Mouse (Mus musculus): ENCODE measurements around the gene Atf7. TPM values are rescaled to one million over a fixed set of nuclear protein-coding genes. Genes with fewer than 3 reads are reported as not detected.

The Atf7 gene
- polyA plus RNA-seq, 1 experiment = 84.6 TPM

- no peaks in the 10 kb centered on the region for H3K4me1 ChIP-seq (ENCODE audit: control insufficient read depth, insufficient read depth, low read length)
These were observed 46.9 kb downstream of the Atf7 start for GRCm38 (mm10) chr15:102578351-102578750.

GRCm38 (mm10) chr15:102576972-102577371, 48.3 kb downstream of the Atf7 start:
- Histone ChIP-seq H3K4me3 (ENCODE audit: insufficient read depth, low read depth, low read length) (no peak overlapping the region), H3K27ac (ENCODE audit: insufficient read depth, low read depth, low read length) (no peak overlapping the region), H3K4me1 (ENCODE audit: control insufficient read depth, insufficient read depth, low read length) (no peaks in the 10 kb centered on the region), H3K36me3 (ENCODE audit: control insufficient read depth, insufficient read depth, low read length) (no peaks in the 10 kb centered on the region; the same call in 1 of the 2 replicates), H3K27me3 (replicated peaks; ENCODE audit: control insufficient read depth, insufficient read depth, low read length) (no peaks in the 10 kb centered on the region)
- no peak for DNase-seq
- TF ChIP-seq POLR2A (IDR thresholded peaks at IDR 0.05; ENCODE audit: low read depth, low read length) (no peak), CTCF (conservative IDR thresholded peaks at IDR 0.05; ENCODE audit: insufficient read depth, insufficient read length, low read depth, low read length) (no peak)
- WGBS = 94% methylated on average over 1 of the region's 1 CpGs

More at GRCm38 (mm10) chr15:102578351-102578750, 46.9 kb downstream of the Atf7 start:
- no peak overlapping the region for H3K27ac ChIP-seq (ENCODE audit: insufficient read depth, low read depth, low read length)
- 75% methylated on average over 2 of the region's 2 CpGs for WGBS
- TF ChIP-seq POLR2A (IDR thresholded peaks at IDR 0.05; ENCODE audit: low read depth, low read length) = no peak
- no peak for TF ChIP-seq CTCF (conservative IDR thresholded peaks at IDR 0.05; ENCODE audit: insufficient read depth, insufficient read length, low read depth, low read length)
- H3K27me3 ChIP-seq (replicated peaks; ENCODE audit: control insufficient read depth, insufficient read depth, low read length) = no peaks in the 10 kb centered on the region
- no peaks in the 10 kb centered on the region; the same call in 1 of the 2 replicates for H3K36me3 ChIP-seq (ENCODE audit: control insufficient read depth, insufficient read depth, low read length)
- DNase-seq = no peak
- no peak overlapping the region for H3K4me3 ChIP-seq (ENCODE audit: insufficient read depth, low read depth, low read length)

- H3K4me1 ChIP-seq (ENCODE audit: control insufficient read depth, insufficient read depth, low read length) = no peaks in the 10 kb centered on the region
- no peak for TF ChIP-seq CTCF (conservative IDR thresholded peaks at IDR 0.05; ENCODE audit: insufficient read depth, insufficient read length, low read depth, low read length)
- TF ChIP-seq POLR2A (IDR thresholded peaks at IDR 0.05; ENCODE audit: low read depth, low read length) = no peak
- H3K36me3 ChIP-seq (ENCODE audit: control insufficient read depth, insufficient read depth, low read length) = no peaks in the 10 kb centered on the region; the same call in 1 of the 2 replicates
- H3K4me3 ChIP-seq (ENCODE audit: insufficient read depth, low read depth, low read length) = no peak overlapping the region
- 37% methylated on average over 3 of the region's 3 CpGs for WGBS
- no peak for DNase-seq
- H3K27me3 ChIP-seq (replicated peaks; ENCODE audit: control insufficient read depth, insufficient read depth, low read length) = no peaks in the 10 kb centered on the region
- no peak overlapping the region for H3K27ac ChIP-seq (ENCODE audit: insufficient read depth, low read depth, low read length)
These were observed 53.2 kb downstream of the Atf7 start for GRCm38 (mm10) chr15:102572081-102572480.

GRCm38 (mm10) chr15:102567849-102568248, 57.4 kb downstream of the Atf7 start:
- no peak overlapping the region for H3K4me3 ChIP-seq (ENCODE audit: insufficient read depth, low read depth, low read length)
- no peaks in the 10 kb centered on the region for H3K36me3 ChIP-seq (ENCODE audit: control insufficient read depth, insufficient read depth, low read length)
- TF ChIP-seq CTCF (conservative IDR thresholded peaks at IDR 0.05; ENCODE audit: insufficient read depth, insufficient read length, low read depth, low read length) (no peak), POLR2A (IDR thresholded peaks at IDR 0.05; ENCODE audit: low read depth, low read length) (no peak)
- 79% methylated on average over 2 of the region's 2 CpGs for WGBS
- DNase-seq = no peak
- no peaks in the 10 kb centered on the region for H3K27me3 ChIP-seq (replicated peaks; ENCODE audit: control insufficient read depth, insufficient read depth, low read length)
- no peaks in the 10 kb centered on the region for H3K4me1 ChIP-seq (ENCODE audit: control insufficient read depth, insufficient read depth, low read length)
- no peak overlapping the region for H3K27ac ChIP-seq (ENCODE audit: insufficient read depth, low read depth, low read length)

- no peak for TF ChIP-seq CTCF (conservative IDR thresholded peaks at IDR 0.05; ENCODE audit: insufficient read depth, insufficient read length, low read depth, low read length)
- TF ChIP-seq POLR2A (IDR thresholded peaks at IDR 0.05; ENCODE audit: low read depth, low read length) = no peak
- no peak for DNase-seq
- Histone ChIP-seq H3K36me3 (ENCODE audit: control insufficient read depth, insufficient read depth, low read length) (no peaks in the 10 kb centered on the region; the same call in 1 of the 2 replicates), H3K27me3 (replicated peaks; ENCODE audit: control insufficient read depth, insufficient read depth, low read length) (no peaks in the 10 kb centered on the region), H3K27ac (ENCODE audit: insufficient read depth, low read depth, low read length) (no peak overlapping the region), H3K4me1 (ENCODE audit: control insufficient read depth, insufficient read depth, low read length) (no peaks in the 10 kb centered on the region), H3K4me3 (ENCODE audit: insufficient read depth, low read depth, low read length) (no peak overlapping the region)
- 85% methylated on average over 5 of the region's 5 CpGs for WGBS
These were observed 61.6 kb downstream of the Atf7 start for GRCm38 (mm10) chr15:102563681-102564080.

- Histone ChIP-seq H3K4me3 (ENCODE audit: insufficient read depth, low read depth, low read length) (no peak overlapping the region), H3K27me3 (replicated peaks; ENCODE audit: control insufficient read depth, insufficient read depth, low read length) (no peaks in the 10 kb centered on the region), H3K36me3 (ENCODE audit: control insufficient read depth, insufficient read depth, low read length) (no peaks in the 10 kb centered on the region; the same call in 1 of the 2 replicates), H3K4me1 (ENCODE audit: control insufficient read depth, insufficient read depth, low read length) (no peaks in the 10 kb centered on the region), H3K27ac (ENCODE audit: insufficient read depth, low read depth, low read length) (no peak overlapping the region)
- TF ChIP-seq CTCF (conservative IDR thresholded peaks at IDR 0.05; ENCODE audit: insufficient read depth, insufficient read length, low read depth, low read length) (no peak), POLR2A (IDR thresholded peaks at IDR 0.05; ENCODE audit: low read depth, low read length) (no peak)
- WGBS = 94% methylated on average over 3 of the region's 3 CpGs
- no peak for DNase-seq
These were observed 62.2 kb downstream of the Atf7 start for GRCm38 (mm10) chr15:102563061-102563460.

GRCm38 (mm10) chr15:102562491-102562890, 62.8 kb downstream of the Atf7 start:
- DNase-seq = no peak
- no peak overlapping the region for H3K4me3 ChIP-seq (ENCODE audit: insufficient read depth, low read depth, low read length)

More at GRCm38 (mm10) chr15:102562491-102562890, 62.8 kb downstream of the Atf7 start:
- no peaks in the 10 kb centered on the region for H3K4me1 ChIP-seq (ENCODE audit: control insufficient read depth, insufficient read depth, low read length)
- no peak overlapping the region for H3K27ac ChIP-seq (ENCODE audit: insufficient read depth, low read depth, low read length)
- no peaks in the 10 kb centered on the region for H3K27me3 ChIP-seq (replicated peaks; ENCODE audit: control insufficient read depth, insufficient read depth, low read length)
- H3K36me3 ChIP-seq (ENCODE audit: control insufficient read depth, insufficient read depth, low read length) = no peaks in the 10 kb centered on the region; the same call in 1 of the 2 replicates
- WGBS = 54% methylated on average over 1 of the region's 1 CpGs
- TF ChIP-seq POLR2A (IDR thresholded peaks at IDR 0.05; ENCODE audit: low read depth, low read length) (no peak), CTCF (conservative IDR thresholded peaks at IDR 0.05; ENCODE audit: insufficient read depth, insufficient read length, low read depth, low read length) (no peak)

Measured in kidney, adult 2 months (tissue).